Mouse (Mus musculus): Measurements from ENCODE around the gene Stxbp5. TPM values are rescaled to one million over a fixed set of nuclear protein-coding genes. Genes with fewer than 3 reads are reported as not detected.

Gene Stxbp5
- polyA plus RNA-seq (2015; fragmentation: Nextera tagmentation; extraction: Ambion mirVana) = 4.4 and 4.7 TPM in 2 replicates

- peak within 1 kb of the TSS; percentile 99 for H3K9ac ChIP-seq (ENCODE audit: low read length)
- peak within 1 kb of the TSS; percentile 75 for H3K4me3 ChIP-seq (replicated peaks; ENCODE audit: low read length)
- 1% methylated on average over 44 of the region's 52 CpGs for WGBS
- H3K27ac ChIP-seq (ENCODE audit: low read length) = peak within 1 kb of the TSS; percentile 94
- peak; percentile 84 for ATAC-seq (ENCODE audit: insufficient read depth, low FRiP score)
- H3K9me3 ChIP-seq (replicated peaks; ENCODE audit: control insufficient read depth, low read length) = no peaks in the 10 kb centered on the region
- H3K4me2 ChIP-seq (ENCODE audit: low read depth, low read length) = peak within 1 kb of the TSS; percentile 82
- H3K27me3 ChIP-seq (ENCODE audit: control insufficient read depth, insufficient read depth, low read length) = no peaks in the 10 kb centered on the region
- H3K36me3 ChIP-seq (ENCODE audit: control insufficient read depth, insufficient read depth, low read length) = no peaks in the 10 kb centered on the region
- H3K4me1 ChIP-seq (ENCODE audit: control insufficient read depth, insufficient read depth, low read length) = peaks cover 5% of the 10 kb centered on the region; the same call in 1 of the 2 replicates
These were observed at the start of gene Stxbp5 for GRCm38 (mm10) chr10:9901071-9901696. Gene Stxbp5, minus strand, starts transcription at chr10:9901079.

GRCm38 (mm10) chr10:9912395-9912794, 11.5 kb upstream of the Stxbp5 start:
- no peaks in the 10 kb centered on the region for H3K4me1 ChIP-seq (ENCODE audit: control insufficient read depth, insufficient read depth, low read length)
- no peak overlapping the region for H3K9ac ChIP-seq (ENCODE audit: low read length)
- H3K4me3 ChIP-seq (replicated peaks; ENCODE audit: low read length) = no peak overlapping the region
- no peak overlapping the region for H3K27ac ChIP-seq (ENCODE audit: low read length)
- no peaks in the 10 kb centered on the region for H3K27me3 ChIP-seq (ENCODE audit: control insufficient read depth, insufficient read depth, low read length)
- ATAC-seq (ENCODE audit: insufficient read depth, low FRiP score) = no peak
- no peaks in the 10 kb centered on the region for H3K9me3 ChIP-seq (replicated peaks; ENCODE audit: control insufficient read depth, low read length)
- 77% methylated on average over 5 of the region's 5 CpGs for WGBS
- H3K4me2 ChIP-seq (ENCODE audit: low read depth, low read length) = no peak overlapping the region
- no peaks in the 10 kb centered on the region for H3K36me3 ChIP-seq (ENCODE audit: control insufficient read depth, insufficient read depth, low read length)

DNA sequence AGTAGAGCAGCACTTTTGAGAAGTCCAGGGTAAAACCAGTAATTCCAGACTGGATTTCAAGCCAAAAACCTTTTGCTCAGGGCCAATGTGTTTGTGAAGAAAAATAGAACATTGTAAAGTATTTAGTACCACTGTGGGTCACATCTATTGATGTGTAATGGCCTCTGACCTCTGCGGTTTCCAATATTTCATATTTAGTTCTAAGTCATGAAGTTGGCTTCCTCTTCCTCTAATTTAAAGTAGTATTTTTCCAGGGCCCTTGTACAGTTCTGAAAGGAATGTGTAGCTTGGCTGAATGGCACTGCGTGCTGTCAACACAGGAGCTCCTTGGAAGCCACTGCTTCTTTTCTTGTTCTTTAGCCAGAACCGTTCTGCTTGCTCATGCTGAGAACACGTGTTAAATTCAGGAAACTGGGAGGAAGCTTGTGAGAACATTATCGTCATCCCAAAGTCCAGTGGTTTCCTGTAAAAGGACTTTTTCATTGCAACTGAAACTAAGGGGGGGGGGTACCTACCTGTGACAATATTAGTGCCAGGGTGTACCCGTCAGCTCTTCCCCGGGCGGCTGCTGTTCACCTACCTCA, 7.1 kb upstream of the Stxbp5 start:
- no peak for ATAC-seq (ENCODE audit: insufficient read depth, low FRiP score)
- 78% methylated on average over 8 of the region's 8 CpGs for WGBS
- Histone ChIP-seq H3K4me2 (ENCODE audit: low read depth, low read length) (no peak overlapping the region), H3K4me1 (ENCODE audit: control insufficient read depth, insufficient read depth, low read length) (no peaks in the 10 kb centered on the region), H3K9me3 (replicated peaks; ENCODE audit: control insufficient read depth, low read length) (no peaks in the 10 kb centered on the region), H3K27ac (ENCODE audit: low read length) (no peak overlapping the region), H3K27me3 (ENCODE audit: control insufficient read depth, insufficient read depth, low read length) (no peaks in the 10 kb centered on the region), H3K4me3 (replicated peaks; ENCODE audit: low read length) (no peak overlapping the region), H3K36me3 (ENCODE audit: control insufficient read depth, insufficient read depth, low read length) (no peaks in the 10 kb centered on the region), H3K9ac (ENCODE audit: low read length) (no peak overlapping the region)

- no peaks in the 10 kb centered on the region for H3K9me3 ChIP-seq (replicated peaks; ENCODE audit: control insufficient read depth, low read length)
- no peak for ATAC-seq (ENCODE audit: insufficient read depth, low FRiP score)
- no peak overlapping the region for H3K4me3 ChIP-seq (replicated peaks; ENCODE audit: low read length)
- H3K4me2 ChIP-seq (ENCODE audit: low read depth, low read length) = no peak overlapping the region
- no peaks in the 10 kb centered on the region for H3K36me3 ChIP-seq (ENCODE audit: control insufficient read depth, insufficient read depth, low read length)
- no peaks in the 10 kb centered on the region for H3K27me3 ChIP-seq (ENCODE audit: control insufficient read depth, insufficient read depth, low read length)
- H3K27ac ChIP-seq (ENCODE audit: low read length) = no peak overlapping the region
- H3K4me1 ChIP-seq (ENCODE audit: control insufficient read depth, insufficient read depth, low read length) = no peaks in the 10 kb centered on the region
- 81% methylated on average over 2 of the region's 2 CpGs for WGBS
- H3K9ac ChIP-seq (ENCODE audit: low read length) = no peak overlapping the region
These were observed 6.6 kb upstream of the Stxbp5 start for GRCm38 (mm10) chr10:9907519-9907918.

GRCm38 (mm10) chr10:9906185-9906584, 5.3 kb upstream of the Stxbp5 start:
- Histone ChIP-seq H3K27me3 (ENCODE audit: control insufficient read depth, insufficient read depth, low read length) (no peaks in the 10 kb centered on the region), H3K27ac (ENCODE audit: low read length) (no peak overlapping the region), H3K36me3 (ENCODE audit: control insufficient read depth, insufficient read depth, low read length) (no peaks in the 10 kb centered on the region), H3K4me3 (replicated peaks; ENCODE audit: low read length) (no peak overlapping the region), H3K4me1 (ENCODE audit: control insufficient read depth, insufficient read depth, low read length) (no peaks in the 10 kb centered on the region), H3K9me3 (replicated peaks; ENCODE audit: control insufficient read depth, low read length) (no peaks in the 10 kb centered on the region), H3K4me2 (ENCODE audit: low read depth, low read length) (no peak overlapping the region), H3K9ac (ENCODE audit: low read length) (no peak overlapping the region)
- ATAC-seq (ENCODE audit: insufficient read depth, low FRiP score) = no peak
- WGBS = 60% methylated on average over 3 of the region's 3 CpGs

DNA sequence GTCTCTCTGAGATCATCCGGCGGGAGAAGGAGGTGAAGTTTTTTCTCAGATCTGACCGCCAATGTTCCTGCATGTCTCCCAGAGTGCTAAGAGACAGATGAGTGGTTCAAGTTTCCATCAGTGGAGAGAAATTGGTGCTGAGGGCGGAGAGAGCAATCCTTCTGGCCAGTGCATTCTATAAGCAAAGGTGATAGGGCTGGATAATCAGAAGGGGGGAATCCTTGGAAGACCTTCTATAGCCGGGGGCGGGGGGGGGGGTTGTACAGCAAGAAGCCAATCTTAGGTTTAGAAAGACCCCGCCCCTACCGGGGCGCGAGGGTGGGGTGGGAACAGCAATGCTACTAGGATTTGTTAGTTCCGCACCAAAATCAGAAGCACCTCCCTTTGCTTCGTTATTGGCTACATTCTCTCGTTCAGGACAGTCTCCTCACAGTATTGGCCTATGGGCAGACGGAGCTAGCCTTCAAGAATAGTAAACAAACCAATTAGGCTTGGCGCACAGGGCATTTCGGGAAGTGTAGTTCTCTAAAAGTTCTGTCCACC, 889 bp upstream of the Stxbp5 start:
- ATAC-seq (ENCODE audit: insufficient read depth, low FRiP score) = peak; percentile 92
- peak overlapping the region; percentile 75 for H3K4me3 ChIP-seq (replicated peaks; ENCODE audit: low read length)
- under 1% methylated on average over 16 of the region's 16 CpGs for WGBS
- H3K9ac ChIP-seq (ENCODE audit: low read length) = peak overlapping the region; percentile 99
- H3K4me1 ChIP-seq (ENCODE audit: control insufficient read depth, insufficient read depth, low read length) = peaks cover 5% of the 10 kb centered on the region; the same call in 1 of the 2 replicates
- H3K27ac ChIP-seq (ENCODE audit: low read length) = peak overlapping the region; percentile 94
- no peaks in the 10 kb centered on the region for H3K36me3 ChIP-seq (ENCODE audit: control insufficient read depth, insufficient read depth, low read length)
- no peaks in the 10 kb centered on the region for H3K9me3 ChIP-seq (replicated peaks; ENCODE audit: control insufficient read depth, low read length)
- no peaks in the 10 kb centered on the region for H3K27me3 ChIP-seq (ENCODE audit: control insufficient read depth, insufficient read depth, low read length)
- peak overlapping the region; percentile 82 for H3K4me2 ChIP-seq (ENCODE audit: low read depth, low read length)

DNA sequence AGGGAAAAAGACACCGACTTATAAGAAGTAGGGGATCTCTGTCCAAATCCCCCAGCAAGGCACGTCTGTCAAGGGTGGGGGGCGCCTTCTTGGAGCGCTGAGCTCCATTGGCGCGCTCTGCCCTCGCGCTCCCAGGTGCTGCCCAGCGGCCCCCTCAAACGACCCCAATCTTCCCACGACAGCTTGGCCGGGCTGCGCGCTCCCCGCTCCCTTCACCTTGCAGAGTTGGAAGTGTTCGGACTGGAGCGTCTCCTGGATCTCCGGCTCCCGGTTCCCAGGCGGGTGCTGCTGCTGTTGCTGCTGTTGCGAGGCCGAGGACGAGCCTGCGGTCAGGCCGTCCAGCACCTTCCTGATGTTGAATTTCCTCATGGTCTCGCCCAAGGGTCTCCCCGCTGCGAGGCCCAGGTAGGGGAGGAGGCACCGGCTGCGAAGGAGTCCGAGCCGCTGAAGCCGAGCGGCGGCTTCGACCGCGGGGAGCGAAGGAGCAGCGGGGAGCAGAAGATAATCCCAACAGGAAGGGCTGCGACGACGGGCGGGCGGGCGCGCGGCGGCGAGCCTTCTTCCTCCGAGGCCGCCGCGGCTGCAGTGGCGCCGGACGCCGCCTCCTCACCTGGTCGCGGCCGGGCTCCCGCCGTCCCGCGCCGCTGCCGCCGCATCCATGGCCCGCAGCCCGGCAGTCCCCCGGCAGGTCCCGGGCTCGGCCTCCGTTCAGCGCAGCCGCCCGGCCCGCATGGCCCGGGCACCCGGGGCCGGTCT, 386 bp downstream of the Stxbp5 start:
- Histone ChIP-seq H3K27ac (ENCODE audit: low read length) (peak overlapping the region; percentile 94), H3K4me1 (ENCODE audit: control insufficient read depth, insufficient read depth, low read length) (peaks cover 5% of the 10 kb centered on the region; the same call in 1 of the 2 replicates), H3K9ac (ENCODE audit: low read length) (peak overlapping the region; percentile 99), H3K9me3 (replicated peaks; ENCODE audit: control insufficient read depth, low read length) (no peaks in the 10 kb centered on the region), H3K27me3 (ENCODE audit: control insufficient read depth, insufficient read depth, low read length) (no peaks in the 10 kb centered on the region), H3K36me3 (ENCODE audit: control insufficient read depth, insufficient read depth, low read length) (no peaks in the 10 kb centered on the region), H3K4me2 (ENCODE audit: low read depth, low read length) (peak overlapping the region; percentile 82), H3K4me3 (replicated peaks; ENCODE audit: low read length) (peak overlapping the region; percentile 75)
- peak; percentile 34; the same call in 1 of the 2 replicates for ATAC-seq (ENCODE audit: insufficient read depth, low FRiP score)
- 0% methylated on average over 79 of the region's 81 CpGs for WGBS

- Histone ChIP-seq H3K27ac (ENCODE audit: low read length) (no peak overlapping the region), H3K27me3 (ENCODE audit: control insufficient read depth, insufficient read depth, low read length) (no peaks in the 10 kb centered on the region), H3K4me3 (replicated peaks; ENCODE audit: low read length) (peak overlapping the region; percentile 75), H3K4me2 (ENCODE audit: low read depth, low read length) (peak overlapping the region; percentile 82), H3K9me3 (replicated peaks; ENCODE audit: control insufficient read depth, low read length) (no peaks in the 10 kb centered on the region), H3K4me1 (ENCODE audit: control insufficient read depth, insufficient read depth, low read length) (peaks cover 5% of the 10 kb centered on the region; the same call in 1 of the 2 replicates), H3K36me3 (ENCODE audit: control insufficient read depth, insufficient read depth, low read length) (no peaks in the 10 kb centered on the region), H3K9ac (ENCODE audit: low read length) (peak overlapping the region; percentile 99)
- no peak for ATAC-seq (ENCODE audit: insufficient read depth, low FRiP score)
- WGBS = 4% methylated on average over 15 of the region's 15 CpGs
These were observed 1.1 kb downstream of the Stxbp5 start for GRCm38 (mm10) chr10:9899816-9900215.

GRCm38 (mm10) chr10:9899086-9899485, 1.8 kb downstream of the Stxbp5 start:
- Histone ChIP-seq H3K4me2 (ENCODE audit: low read depth, low read length) (peak overlapping the region; percentile 82), H3K36me3 (ENCODE audit: control insufficient read depth, insufficient read depth, low read length) (no peaks in the 10 kb centered on the region), H3K4me3 (replicated peaks; ENCODE audit: low read length) (peak overlapping the region; percentile 75), H3K4me1 (ENCODE audit: control insufficient read depth, insufficient read depth, low read length) (peaks cover 5% of the 10 kb centered on the region; the same call in 1 of the 2 replicates), H3K9ac (ENCODE audit: low read length) (peak overlapping the region; percentile 36; the same call in 1 of the 2 replicates), H3K9me3 (replicated peaks; ENCODE audit: control insufficient read depth, low read length) (no peaks in the 10 kb centered on the region), H3K27ac (ENCODE audit: low read length) (no peak overlapping the region), H3K27me3 (ENCODE audit: control insufficient read depth, insufficient read depth, low read length) (no peaks in the 10 kb centered on the region)
- no peak for ATAC-seq (ENCODE audit: insufficient read depth, low FRiP score)
- WGBS = 14% methylated on average over 7 of the region's 7 CpGs
